Mouse (Mus musculus): ENCODE data around the gene Rph3al.
A peak's percentile ranks its signal among the peaks of the same experiment; 100 is the strongest.

Rph3al gene

GRCm38 (mm10) chr11:75948789-75949188 is 10.6 kb upstream of the Rph3al start:
- no peak for DNase-seq

DNA sequence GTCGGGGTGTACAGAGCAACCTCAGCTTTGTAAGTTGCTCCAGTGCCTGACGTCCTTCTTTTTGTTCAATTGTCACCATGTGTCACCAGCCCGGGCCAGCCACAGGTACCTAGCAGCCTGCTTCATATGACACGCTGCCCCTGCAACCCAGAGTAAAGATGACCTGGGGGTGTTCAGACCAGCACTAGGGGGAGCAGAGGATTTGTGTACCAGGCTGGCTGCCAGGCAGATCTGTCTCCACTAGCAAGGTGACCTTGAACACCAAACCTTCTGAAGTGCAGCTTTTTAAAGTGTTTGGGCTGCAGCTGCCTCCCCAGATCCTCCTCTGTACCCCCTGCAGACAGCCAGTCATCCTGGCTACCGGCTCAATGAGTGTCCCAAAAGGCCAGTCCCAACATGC is 9.0 kb upstream of the Rph3al start:
- DNase-seq, result no peak

- DNase-seq, result no peak
Measured at GRCm38 (mm10) chr11:75945805-75946450, 7.7 kb upstream of the Rph3al start.

GRCm38 (mm10) chr11:75937370-75937871 is 808 bp downstream of the Rph3al start:
- DNase-seq, result peak; percentile 61

DNA sequence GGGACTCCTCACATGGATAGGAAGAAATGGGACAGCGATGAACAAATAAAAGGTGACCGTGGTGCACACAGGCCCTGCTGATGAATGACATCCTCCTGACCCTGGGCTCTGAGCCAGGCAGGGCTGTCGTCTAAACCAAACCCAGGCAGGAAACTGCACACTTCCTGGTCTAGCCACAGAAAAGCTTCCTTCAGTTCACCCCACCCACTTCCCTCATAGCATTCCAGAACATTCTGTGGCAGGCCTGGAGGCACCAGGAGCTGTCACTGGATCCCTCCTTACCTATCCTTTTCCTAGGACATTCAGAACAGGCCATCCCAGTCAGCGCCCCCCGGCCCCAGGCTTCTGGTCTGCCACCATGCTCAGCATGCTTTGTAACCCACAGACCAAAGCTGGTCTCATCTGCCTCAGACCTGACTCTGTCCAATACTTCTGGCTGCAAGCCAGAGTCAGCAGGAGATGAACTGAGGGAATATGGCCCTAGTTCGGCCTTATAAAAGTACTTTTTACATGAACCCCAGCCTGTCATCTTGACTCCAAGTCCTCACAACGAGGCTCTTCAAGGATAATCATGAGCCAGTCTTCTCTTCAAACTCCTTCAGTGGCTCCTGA is 2.3 kb downstream of the Rph3al start:
- no peak for DNase-seq

GRCm38 (mm10) chr11:75934425-75934824 is 3.8 kb downstream of the Rph3al start:
- DNase-seq, result no peak

DNA sequence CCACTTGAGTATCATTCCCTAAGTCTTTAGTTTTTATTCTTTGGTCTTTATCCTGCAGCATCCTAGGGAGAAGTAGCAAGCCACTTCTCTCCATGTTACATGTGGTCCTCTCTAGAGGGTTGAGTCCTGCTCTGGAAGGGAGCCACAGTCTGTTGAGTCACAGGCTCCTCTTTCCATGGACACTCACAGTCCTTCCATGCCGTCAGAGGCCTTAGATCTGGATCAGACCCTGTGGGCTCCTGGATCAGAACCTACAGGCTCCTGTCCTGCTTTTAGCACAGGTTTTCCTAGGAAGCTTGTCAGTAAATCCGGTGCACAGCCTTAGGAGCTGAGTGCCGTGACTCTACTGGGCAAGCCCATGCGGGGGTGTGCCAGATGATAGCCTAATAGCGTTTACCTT is 4.9 kb downstream of the Rph3al start:
- DNase-seq, result no peak

GRCm38 (mm10) chr11:75930911-75931678 is 7.1 kb downstream of the Rph3al start:
- DNase-seq, result peak; percentile 43

DNA sequence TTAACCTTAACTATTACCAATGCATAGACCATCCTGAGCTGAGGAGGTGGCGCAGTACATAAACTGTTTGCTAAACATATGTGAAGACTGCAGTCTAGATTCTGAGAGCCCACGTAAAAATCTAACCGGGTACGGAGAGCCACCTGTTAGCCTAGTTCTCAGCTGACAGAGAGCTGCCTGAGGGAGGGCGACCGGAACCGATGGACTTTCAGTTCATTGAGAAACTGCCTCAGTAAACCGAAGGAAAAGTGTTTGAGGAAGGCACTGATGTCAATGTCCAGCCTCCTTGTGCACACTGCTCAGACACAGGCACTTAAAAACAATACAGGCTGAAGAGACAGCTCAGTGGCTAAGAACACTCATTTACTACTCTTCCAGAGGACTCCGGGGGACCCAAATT is 8.0 kb downstream of the Rph3al start:
- DNase-seq, result no peak

DNA sequence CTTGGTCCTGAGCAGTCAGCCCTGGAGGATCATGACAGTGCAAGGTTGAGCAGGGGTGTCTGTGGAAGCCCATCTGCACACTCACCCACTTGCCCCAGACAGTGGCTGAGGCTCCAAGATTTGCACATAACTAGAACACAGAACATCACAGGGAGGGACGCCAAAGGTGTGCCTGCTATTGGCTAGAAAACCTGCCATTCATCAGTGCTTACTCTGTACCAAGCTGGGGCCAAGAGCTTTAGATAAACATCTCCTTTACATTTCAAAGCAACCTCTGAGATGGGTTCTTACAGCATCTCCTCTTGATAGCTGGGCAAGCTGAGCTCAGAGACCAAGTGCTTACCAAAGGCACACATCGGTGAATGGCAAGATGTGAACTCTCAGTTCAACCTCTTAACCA is 10.3 kb downstream of the Rph3al start:
- DNase-seq, result no peak

DNA sequence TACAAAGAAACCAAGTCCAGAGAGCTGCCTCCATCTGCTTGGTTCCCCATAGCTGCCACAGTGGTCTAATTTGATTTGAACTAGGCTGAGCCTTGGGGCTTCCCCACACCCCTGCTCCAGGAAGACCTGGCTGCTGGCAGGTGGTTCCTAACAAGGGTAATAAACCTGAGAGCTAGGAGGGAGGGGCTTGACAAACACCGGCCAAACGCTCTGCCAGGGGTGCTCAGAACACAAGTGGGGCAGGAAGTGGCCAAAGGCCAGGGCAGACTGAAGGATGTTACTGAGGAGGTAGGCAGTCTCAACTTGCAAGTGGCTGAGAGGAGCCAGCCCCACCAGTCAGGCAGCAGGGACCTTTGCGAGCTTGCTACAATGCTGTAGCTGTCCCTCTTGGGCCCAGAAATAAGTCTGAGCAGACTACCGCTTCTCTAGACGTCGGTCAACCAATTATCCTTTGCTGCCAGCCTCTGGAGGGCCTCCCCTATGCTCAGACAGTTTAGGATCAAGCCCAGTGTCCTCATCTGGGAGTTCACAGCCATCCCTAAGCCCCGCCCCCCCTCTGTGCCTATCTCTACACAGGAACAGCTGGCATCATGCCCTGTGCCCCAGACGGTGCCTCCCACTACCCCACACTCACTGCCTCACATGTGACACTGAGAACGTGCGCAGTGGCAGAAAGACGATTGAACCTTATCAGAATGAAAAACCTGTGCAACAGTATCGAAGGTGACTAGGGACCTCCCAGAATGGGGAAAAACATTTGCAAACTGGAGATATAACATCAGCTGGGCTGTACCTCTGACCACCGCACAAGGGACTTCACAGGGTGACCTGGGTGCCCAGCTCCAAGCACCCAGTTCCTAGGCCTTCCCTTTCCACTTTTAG is 11.6 kb downstream of the Rph3al start:
- DNase-seq, result no peak

DNA sequence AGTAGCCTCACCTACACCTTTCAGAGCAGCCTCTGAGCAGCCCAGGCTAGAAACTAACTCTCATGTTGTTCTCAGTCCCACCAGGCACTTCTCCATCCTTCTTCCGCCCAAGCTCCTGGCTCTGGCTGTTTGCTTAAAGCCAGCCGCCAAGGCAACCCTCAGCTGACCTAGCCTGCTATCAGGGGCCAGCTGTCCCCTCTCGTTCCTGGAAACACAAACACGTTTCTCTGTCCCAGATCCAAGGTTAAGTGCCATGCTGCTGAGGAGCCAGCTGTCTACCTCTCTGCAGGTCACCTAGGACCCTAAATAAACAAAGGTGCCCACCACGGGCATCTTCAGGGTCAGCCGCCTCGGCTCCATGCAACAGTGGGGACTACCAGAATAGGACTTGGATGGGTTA is 12.4 kb downstream of the Rph3al start:
- DNase-seq, result no peak

GRCm38 (mm10) chr11:75922741-75923140 is 15.5 kb downstream of the Rph3al start:
- no peak for DNase-seq

GRCm38 (mm10) chr11:75919139-75919538 is 19.1 kb downstream of the Rph3al start:
- DNase-seq, result no peak

DNA sequence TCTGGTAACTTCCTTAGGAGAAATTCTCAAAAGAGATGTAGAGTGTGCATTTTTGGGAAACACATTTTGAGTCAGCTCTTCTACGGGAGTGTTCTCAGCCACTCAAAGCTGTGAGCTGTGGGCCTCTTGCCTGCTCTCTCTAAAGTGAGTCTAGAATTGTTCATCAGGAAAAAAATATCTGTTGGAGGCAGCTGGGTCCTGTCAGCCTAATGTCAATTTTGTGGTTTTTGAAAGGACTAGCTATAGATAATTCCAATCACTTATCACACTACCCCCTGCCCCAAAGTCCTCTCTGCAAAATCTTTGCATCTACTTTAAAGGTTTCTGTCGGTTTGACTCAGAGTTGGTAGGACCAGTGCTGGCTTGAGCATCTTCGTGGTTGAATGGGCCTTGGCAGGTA is 20.9 kb downstream of the Rph3al start:
- no peak for DNase-seq

DNA sequence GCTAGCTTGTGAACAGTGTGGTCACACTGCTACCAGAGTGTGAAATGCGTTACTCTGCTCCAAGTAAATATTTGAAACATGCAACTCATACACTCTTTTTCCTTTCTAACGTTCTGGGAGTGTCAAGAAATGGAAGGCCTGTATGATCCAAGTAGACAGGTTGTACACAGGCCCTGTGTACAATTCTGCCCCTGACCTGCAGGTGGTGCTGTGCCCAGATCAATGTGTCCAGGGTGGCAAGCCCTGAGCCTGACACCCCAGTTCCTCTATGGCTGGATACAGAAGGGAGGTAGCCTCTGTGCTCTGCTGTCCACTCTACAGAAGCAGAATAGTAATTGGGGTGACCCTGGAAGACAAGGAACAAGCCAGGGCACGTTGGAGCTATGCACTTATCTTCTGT is 24.3 kb downstream of the Rph3al start:
- no peak for DNase-seq

DNA sequence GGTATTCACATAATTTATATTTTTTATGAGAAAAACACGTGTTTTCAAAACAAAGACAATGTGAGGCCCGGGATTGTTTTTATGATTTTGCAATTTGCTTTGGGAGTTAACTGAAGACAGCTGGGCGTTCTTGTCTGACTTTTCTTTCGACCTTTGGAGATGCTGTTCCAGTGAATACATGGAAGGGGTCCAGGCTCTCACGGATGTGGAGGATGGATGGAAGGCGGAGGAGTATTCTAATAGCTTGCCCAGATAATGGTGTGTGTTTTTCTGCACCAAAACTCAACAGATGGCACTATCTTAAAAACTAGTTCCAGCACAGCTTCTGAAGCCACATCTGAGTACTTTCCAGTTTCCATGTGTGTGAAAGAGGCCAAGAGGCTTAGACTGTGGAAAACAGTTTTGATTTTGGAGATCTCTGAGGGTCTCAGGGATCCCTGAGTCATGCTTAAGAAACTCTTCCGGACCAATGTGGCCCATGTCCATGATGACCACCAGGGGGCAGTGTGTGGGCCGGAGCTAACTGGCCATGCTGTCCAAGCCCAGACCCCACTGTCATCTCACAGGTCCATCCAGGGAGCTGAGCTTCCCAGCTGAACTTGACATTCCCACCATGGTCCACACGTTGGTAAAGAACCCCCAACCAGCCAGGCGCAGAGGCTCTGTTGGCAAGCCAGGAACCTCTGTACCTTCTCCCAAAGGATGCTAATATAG is 25.1 kb downstream of the Rph3al start:
- peak; percentile 84 for DNase-seq

GRCm38 (mm10) chr11:75911962-75912361 is 26.3 kb downstream of the Rph3al start:
- no peak for DNase-seq

GRCm38 (mm10) chr11:75909702-75910429 is 28.4 kb downstream of the Rph3al start:
- no peak for DNase-seq

DNA sequence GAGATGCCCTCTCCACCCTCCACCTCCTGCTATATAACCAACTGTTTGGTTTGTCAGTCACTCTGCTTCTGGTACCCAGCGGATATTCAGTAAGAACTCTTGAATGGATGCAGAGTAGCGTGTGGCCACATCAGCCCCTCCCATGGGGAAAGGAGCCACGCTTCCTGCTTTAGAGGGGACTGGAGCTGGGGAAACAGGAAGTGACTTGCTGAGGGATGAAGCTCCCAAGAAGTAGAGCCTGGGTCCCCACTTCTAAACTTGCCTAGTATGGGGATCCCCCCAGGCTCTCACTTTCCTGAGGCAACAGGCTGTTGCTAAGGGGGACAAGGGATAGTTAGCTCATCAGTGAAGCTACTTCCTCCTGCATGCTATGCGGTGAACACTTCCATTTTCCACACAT is 30.8 kb downstream of the Rph3al start:
- no peak for DNase-seq

DNA sequence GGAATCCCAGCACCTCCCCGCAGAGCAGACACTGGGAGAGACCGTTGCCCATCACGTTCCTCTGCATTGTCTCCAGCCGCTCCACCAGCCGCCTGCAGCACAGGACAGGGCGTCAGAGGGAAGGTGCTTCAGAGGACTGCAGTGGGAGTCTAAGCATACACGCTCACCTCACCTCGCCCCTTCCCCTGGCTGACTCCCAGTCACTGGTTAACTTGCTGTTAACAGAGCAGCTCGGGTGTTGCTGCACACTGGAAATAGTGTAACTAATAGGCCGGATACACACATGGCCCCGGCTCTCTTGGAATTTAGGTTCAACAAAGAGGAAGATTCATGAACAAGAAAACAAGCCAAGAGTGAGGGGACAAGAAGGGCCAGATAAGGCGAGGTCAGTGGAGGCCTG is 31.7 kb downstream of the Rph3al start:
- no peak for DNase-seq

DNA sequence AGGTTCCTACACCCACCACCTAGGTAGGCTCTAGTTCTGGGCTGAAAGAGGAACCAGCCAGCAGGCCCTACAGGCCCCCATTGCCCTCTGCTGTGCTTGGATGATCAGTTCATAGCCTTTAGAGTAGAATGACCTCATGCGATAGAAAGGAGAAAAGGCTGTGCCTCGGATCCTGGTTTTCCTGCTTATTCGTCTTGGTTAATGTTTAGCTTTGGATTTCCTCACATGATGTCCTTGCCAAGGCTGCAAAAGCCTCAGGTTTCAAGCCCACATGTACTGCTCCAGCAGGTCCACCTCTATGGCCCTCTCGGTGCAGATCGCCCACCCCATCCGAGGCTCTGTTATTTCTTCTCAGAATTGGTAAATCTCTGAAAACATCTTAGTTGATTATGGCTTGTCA is 33.2 kb downstream of the Rph3al start:
- DNase-seq, result no peak

All from embryo, embryonic 11 days (tissue).